Mouse (Mus musculus) urinary bladder, postnatal 25 days (tissue): ENCODE measurements around the gene Rfx2.

Source experiments
- DNase-seq: peaks from one replicate; pipeline ENCODE4 v3.0.0; 2022; ENCODE audit warnings: low spot score

Gene Rfx2

GRCm38 (mm10) chr17:56754271-56755185 lies 76.3 kb downstream of the Rfx2 start:
- DNase-seq: no peak

- no peak for DNase-seq
Measured at GRCm38 (mm10) chr17:56753452-56753851, 77.4 kb downstream of the Rfx2 start.

GRCm38 (mm10) chr17:56751404-56752072 lies 79.3 kb downstream of the Rfx2 start:
- no peak for DNase-seq

GRCm38 (mm10) chr17:56744173-56744572 lies 86.6 kb downstream of the Rfx2 start:
- DNase-seq: no peak

- no peak for DNase-seq
Measured at GRCm38 (mm10) chr17:56740788-56741160, 90.0 kb downstream of the Rfx2 start.

GRCm38 (mm10) chr17:56740118-56740787 lies 90.6 kb downstream of the Rfx2 start:
- no peak for DNase-seq

GRCm38 (mm10) chr17:56738221-56738620 lies 92.6 kb downstream of the Rfx2 start:
- no peak for DNase-seq

- DNase-seq: no peak
Measured at GRCm38 (mm10) chr17:56736534-56736933, 94.3 kb downstream of the Rfx2 start.

GRCm38 (mm10) chr17:56729656-56730055 lies 101.2 kb downstream of the Rfx2 start:
- no peak for DNase-seq

GRCm38 (mm10) chr17:56729151-56729550 lies 101.7 kb downstream of the Rfx2 start:
- no peak for DNase-seq

- no peak for DNase-seq
Measured at GRCm38 (mm10) chr17:56728117-56728516, 102.7 kb downstream of the Rfx2 start.

- no peak for DNase-seq
Measured at GRCm38 (mm10) chr17:56727659-56728058, 103.2 kb downstream of the Rfx2 start.

GRCm38 (mm10) chr17:56727029-56727649 lies 103.7 kb downstream of the Rfx2 start:
- DNase-seq: no peak
